Mouse (Mus musculus): Measurements from ENCODE around the gene Tbc1d9. TPM values are rescaled to one million over a fixed set of nuclear protein-coding genes. Genes with fewer than 3 reads are reported as not detected.

The Tbc1d9 gene
- polyA plus RNA-seq, 1 experiment = 79.8 TPM

- WGBS = 93% methylated on average over 7 of the region's 7 CpGs
- no peak for TF ChIP-seq POLR2A (IDR thresholded peaks at IDR 0.05; ENCODE audit: borderline replicate concordance, insufficient read depth, low read length)
- TF ChIP-seq CTCF (IDR thresholded peaks at IDR 0.05; ENCODE audit: borderline replicate concordance, insufficient read depth, low read depth, low read length) = no peak
- Histone ChIP-seq H3K27me3 (ENCODE audit: control insufficient read depth, insufficient read depth, low read length) (no peaks in the 10 kb centered on the region), H3K27ac (ENCODE audit: insufficient read depth, low read length) (no peak overlapping the region), H3K4me3 (replicated peaks; ENCODE audit: insufficient read depth, low read depth, low read length) (no peak overlapping the region), H3K4me1 (ENCODE audit: control insufficient read depth, insufficient read depth, low read length) (peaks cover 5% of the 10 kb centered on the region)
- no peak for DNase-seq
Measured at GRCm38 (mm10) chr8:83244151-83244550, 79.0 kb downstream of the Tbc1d9 start.

- no peak overlapping the region for H3K4me3 ChIP-seq (replicated peaks; ENCODE audit: insufficient read depth, low read depth, low read length)
- whole genome bisulfite sequencing = 93% methylated on average over 6 of the region's 6 CpGs
- H3K27me3 ChIP-seq (ENCODE audit: control insufficient read depth, insufficient read depth, low read length) = no peaks in the 10 kb centered on the region
- DNase-seq = no peak
- no peaks in the 10 kb centered on the region for H3K4me1 ChIP-seq (ENCODE audit: control insufficient read depth, insufficient read depth, low read length)
- no peak for TF ChIP-seq POLR2A (IDR thresholded peaks at IDR 0.05; ENCODE audit: borderline replicate concordance, insufficient read depth, low read length)
- no peak for TF ChIP-seq CTCF (IDR thresholded peaks at IDR 0.05; ENCODE audit: borderline replicate concordance, insufficient read depth, low read depth, low read length)
- H3K27ac ChIP-seq (ENCODE audit: insufficient read depth, low read length) = no peak overlapping the region
Measured at GRCm38 (mm10) chr8:83250858-83251257, 85.7 kb downstream of the Tbc1d9 start.

GRCm38 (mm10) chr8:83251362-83252246, 86.5 kb downstream of the Tbc1d9 start:
- no peaks in the 10 kb centered on the region for H3K4me1 ChIP-seq (ENCODE audit: control insufficient read depth, insufficient read depth, low read length)
- DNase-seq = no peak
- TF ChIP-seq POLR2A (IDR thresholded peaks at IDR 0.05; ENCODE audit: borderline replicate concordance, insufficient read depth, low read length) (no peak), CTCF (IDR thresholded peaks at IDR 0.05; ENCODE audit: borderline replicate concordance, insufficient read depth, low read depth, low read length) (no peak)
- WGBS = 87% methylated on average over 14 of the region's 14 CpGs
- no peak overlapping the region for H3K4me3 ChIP-seq (replicated peaks; ENCODE audit: insufficient read depth, low read depth, low read length)
- no peak overlapping the region for H3K27ac ChIP-seq (ENCODE audit: insufficient read depth, low read length)
- no peaks in the 10 kb centered on the region for H3K27me3 ChIP-seq (ENCODE audit: control insufficient read depth, insufficient read depth, low read length)

GRCm38 (mm10) chr8:83252791-83253190, 87.6 kb downstream of the Tbc1d9 start:
- Histone ChIP-seq H3K4me1 (ENCODE audit: control insufficient read depth, insufficient read depth, low read length) (no peaks in the 10 kb centered on the region), H3K27me3 (ENCODE audit: control insufficient read depth, insufficient read depth, low read length) (no peaks in the 10 kb centered on the region), H3K4me3 (replicated peaks; ENCODE audit: insufficient read depth, low read depth, low read length) (no peak overlapping the region), H3K27ac (ENCODE audit: insufficient read depth, low read length) (no peak overlapping the region)
- WGBS = 86% methylated on average over 5 of the region's 5 CpGs
- TF ChIP-seq CTCF (IDR thresholded peaks at IDR 0.05; ENCODE audit: borderline replicate concordance, insufficient read depth, low read depth, low read length) (no peak), POLR2A (IDR thresholded peaks at IDR 0.05; ENCODE audit: borderline replicate concordance, insufficient read depth, low read length) (no peak)
- DNase-seq = no peak

- H3K4me3 ChIP-seq (replicated peaks; ENCODE audit: insufficient read depth, low read depth, low read length) = no peak overlapping the region
- no peaks in the 10 kb centered on the region for H3K27me3 ChIP-seq (ENCODE audit: control insufficient read depth, insufficient read depth, low read length)
- no peak for DNase-seq
- H3K27ac ChIP-seq (ENCODE audit: insufficient read depth, low read length) = no peak overlapping the region
- peaks cover 3% of the 10 kb centered on the region; the same call in 1 of the 2 replicates for H3K4me1 ChIP-seq (ENCODE audit: control insufficient read depth, insufficient read depth, low read length)
- no peak for TF ChIP-seq POLR2A (IDR thresholded peaks at IDR 0.05; ENCODE audit: borderline replicate concordance, insufficient read depth, low read length)
- no peak for TF ChIP-seq CTCF (IDR thresholded peaks at IDR 0.05; ENCODE audit: borderline replicate concordance, insufficient read depth, low read depth, low read length)
- WGBS = 95% methylated on average over 5 of the region's 5 CpGs
Measured at GRCm38 (mm10) chr8:83257631-83258030, 92.5 kb downstream of the Tbc1d9 start.

- no peak for TF ChIP-seq POLR2A (IDR thresholded peaks at IDR 0.05; ENCODE audit: borderline replicate concordance, insufficient read depth, low read length)
- peak; percentile 76 for TF ChIP-seq CTCF (IDR thresholded peaks at IDR 0.05; ENCODE audit: borderline replicate concordance, insufficient read depth, low read depth, low read length)
- 73% methylated on average over 16 of the region's 16 CpGs for WGBS
- Histone ChIP-seq H3K27me3 (ENCODE audit: control insufficient read depth, insufficient read depth, low read length) (no peaks in the 10 kb centered on the region), H3K4me1 (ENCODE audit: control insufficient read depth, insufficient read depth, low read length) (peaks cover 3% of the 10 kb centered on the region; the same call in 1 of the 2 replicates), H3K27ac (ENCODE audit: insufficient read depth, low read length) (no peak overlapping the region), H3K4me3 (replicated peaks; ENCODE audit: insufficient read depth, low read depth, low read length) (no peak overlapping the region)
- DNase-seq = peak; percentile 34 to 50
Measured at GRCm38 (mm10) chr8:83260418-83261215, 95.5 kb downstream of the Tbc1d9 start.

- TF ChIP-seq CTCF (IDR thresholded peaks at IDR 0.05; ENCODE audit: borderline replicate concordance, insufficient read depth, low read depth, low read length) (no peak), POLR2A (IDR thresholded peaks at IDR 0.05; ENCODE audit: borderline replicate concordance, insufficient read depth, low read length) (no peak)
- WGBS = 95% methylated on average over 14 of the region's 14 CpGs
- no peak overlapping the region for H3K27ac ChIP-seq (ENCODE audit: insufficient read depth, low read length)
- DNase-seq = no peak
- H3K4me1 ChIP-seq (ENCODE audit: control insufficient read depth, insufficient read depth, low read length) = no peaks in the 10 kb centered on the region
- no peak overlapping the region for H3K4me3 ChIP-seq (replicated peaks; ENCODE audit: insufficient read depth, low read depth, low read length)
- H3K27me3 ChIP-seq (ENCODE audit: control insufficient read depth, insufficient read depth, low read length) = no peaks in the 10 kb centered on the region
Measured at GRCm38 (mm10) chr8:83271172-83271571, 106.0 kb downstream of the Tbc1d9 start.

Measured in cerebellum, adult 2 months (tissue).